10 mouse cellular contexts compared by ENCODE assay signal in genomic region chr7:78597251-78598129, GRCm38 (mm10).
DNase-seq lines count a peak whose midpoint lies in the region; ATAC-seq lines count a peak whose summit lies in the region.
"Had no signal": no experiment of that assay in that cellular context is flagged by ENCODE, and none has a peak within 500 bp of the region (broad histone marks: within the 10 kb centered on the region; RNA-seq: fewer than 3 reads in every experiment).

No protein-coding gene starts in this region.

- H3K27ac ChIP-seq in limb, embryonic 13.5 days, result no peak overlapping the region
- H3K27ac ChIP-seq in limb, embryonic 10.5 days, result no peak overlapping the region
- H3K27ac ChIP-seq in hindbrain, embryonic 11.5 days (ENCODE audit: low read depth, low read length), result no peak overlapping the region

- no peaks in the 10 kb centered on the region for H3K4me1 ChIP-seq in limb, embryonic 13.5 days
- H3K4me1 ChIP-seq in limb, embryonic 10.5 days, result peaks cover 11% of the 10 kb centered on the region; the same call in 1 of the 2 replicates
- H3K4me1 ChIP-seq in hindbrain, embryonic 11.5 days (replicated peaks; ENCODE audit: control insufficient read depth, insufficient read depth, low read length), result peaks cover 4% of the 10 kb centered on the region

- no peak overlapping the region for H3K4me3 ChIP-seq in limb, embryonic 13.5 days
- H3K4me3 ChIP-seq in limb, embryonic 10.5 days, result no peak overlapping the region
- no peak overlapping the region for H3K4me3 ChIP-seq in hindbrain, embryonic 11.5 days (ENCODE audit: low read depth, low read length)

- ATAC-seq in limb, embryonic 13.5 days (ENCODE audit: low FRiP score, low read depth), result no peak
- peak; percentile 79 for ATAC-seq in activated CD4-positive, CD25-positive, alpha-beta regulatory T cell, adult 4 months
- ATAC-seq in hindbrain, embryonic 11.5 days (ENCODE audit: low FRiP score), result no peak
- no peak for ATAC-seq in megakaryocyte-erythroid progenitor cell, adult 5-6 weeks (replicated peaks; ENCODE audit: low FRiP score, low TSS enrichment, poor library complexity, severe bottlenecking)

- 0 out of 2 replicates have a peak overlapping the region, but pooled peaks have one; percentile 11 for H3K4me2 ChIP-seq in limb, embryonic 13.5 days (replicated peaks)
- H3K4me2 ChIP-seq in hindbrain, embryonic 11.5 days (replicated peaks; ENCODE audit: low read depth, low read length), result no peak overlapping the region

- 18% methylated on average over 15 of the region's 15 CpGs for WGBS in limb, embryonic 13.5 days
- 18% methylated on average over 15 of the region's 15 CpGs for WGBS in limb, embryonic 10.5 days
- 25% methylated on average over 15 of the region's 15 CpGs for WGBS in hindbrain, embryonic 11.5 days

- H3K9me3 ChIP-seq in limb, embryonic 13.5 days, result no peaks in the 10 kb centered on the region
- no peaks in the 10 kb centered on the region for H3K9me3 ChIP-seq in limb, embryonic 10.5 days (replicated peaks)
- no peaks in the 10 kb centered on the region for H3K9me3 ChIP-seq in hindbrain, embryonic 11.5 days (ENCODE audit: control insufficient read depth, low read length)

- H3K27me3 ChIP-seq in limb, embryonic 13.5 days, result peaks cover 79% of the 10 kb centered on the region
- H3K27me3 ChIP-seq in limb, embryonic 10.5 days (ENCODE audit: low read depth, poor library complexity, severe bottlenecking), result peaks cover 57% of the 10 kb centered on the region
- H3K27me3 ChIP-seq in hindbrain, embryonic 11.5 days (ENCODE audit: control insufficient read depth, insufficient read depth, low read length), result no peaks in the 10 kb centered on the region

- DNase-seq in limb, embryonic 10.5 days (ENCODE audit: low spot score), result no peak
- peak; percentile 19 for DNase-seq in hindbrain, embryonic 11.5 days (ENCODE audit: low spot score)
- DNase-seq in thymus, adult 18-20 months, result peak; percentile 36 to 51
- no peak for DNase-seq in urinary bladder, postnatal 25 days (ENCODE audit: low spot score)
- no peak for DNase-seq in adrenal gland, adult 2 months
- DNase-seq: kidney, postnatal 10 days; spleen, adult 18-20 months had no signal

- no peak overlapping the region for H3K9ac ChIP-seq in limb, embryonic 13.5 days
- no peak overlapping the region for H3K9ac ChIP-seq in hindbrain, embryonic 11.5 days (ENCODE audit: low read depth, low read length)

- no peaks in the 10 kb centered on the region for H3K36me3 ChIP-seq in limb, embryonic 13.5 days
- H3K36me3 ChIP-seq in limb, embryonic 10.5 days, result no peaks in the 10 kb centered on the region
- no peaks in the 10 kb centered on the region for H3K36me3 ChIP-seq in hindbrain, embryonic 11.5 days (ENCODE audit: control insufficient read depth, insufficient read depth, low read length)

Comparison
In these comparisons a context has a peak if more than half of its experiments do, and no peak if none do; other contexts are left out.
1. DNase-seq: peak in hindbrain, embryonic 11.5 days (single experiment) and thymus, adult 18-20 months (2 of 2); none in limb, embryonic 10.5 days (single experiment), urinary bladder, postnatal 25 days (single experiment) and adrenal gland, adult 2 months (single experiment).